Mouse (Mus musculus) neural tube, embryonic 11.5 days (tissue): ENCODE data around the gene Ccdc15. TPM values are rescaled to one million over a fixed set of nuclear protein-coding genes. Genes with fewer than 3 reads are reported as not detected.
A peak's percentile ranks its signal among the peaks of the same experiment; 100 is the strongest.

ENCODE experiments used
- ATAC-seq: fragments of 200-750 bp; cut with Nextera tagmentation; 2 replicates; pipeline ENCODE4 v1.8.0; 2017; ENCODE audit warnings: moderate number of reproducible peaks, mild to moderate bottlenecking, moderate TSS enrichment, moderate library complexity; ENCODE audit not compliant: insufficient read depth, low FRiP score, low TSS enrichment
- DNase-seq: peaks from one replicate; pipeline ENCODE4 v3.0.0-alpha.2; 2015; ENCODE audit warnings: low spot score
- H3K27ac ChIP-seq: fragments of 300-500 bp; sonication (generic); 2 replicates; pipeline ENCODE4 v1.5.1; 2014; ENCODE audit warnings: low read depth, mild to moderate bottlenecking, low read length
- H3K27me3 ChIP-seq: fragments of 300-500 bp; sonication (generic); 2 replicates; pipeline ENCODE4 v1.6.1; 2014; ENCODE audit warnings: mild to moderate bottlenecking, low read length, mixed read lengths; ENCODE audit not compliant: control insufficient read depth, insufficient read depth
- H3K36me3 ChIP-seq: fragments of 300-500 bp; sonication (generic); 2 replicates; pipeline ENCODE4 v1.6.1; 2014; ENCODE audit warnings: mild to moderate bottlenecking, low read length, moderate library complexity, mixed read lengths; ENCODE audit not compliant: control insufficient read depth, insufficient read depth
- H3K4me1 ChIP-seq: fragments of 300-500 bp; sonication (generic); 2 replicates; pipeline ENCODE4 v1.6.1; 2014; ENCODE audit warnings: low read length, mixed read lengths; ENCODE audit not compliant: control insufficient read depth, insufficient read depth
- H3K4me2 ChIP-seq: fragments of 300-500 bp; sonication (generic); 2 replicates; pipeline ENCODE4 v1.6.1; 2014; ENCODE audit warnings: low read depth, mild to moderate bottlenecking, moderate library complexity
- H3K4me3 ChIP-seq: fragments of 300-500 bp; sonication (generic); 2 replicates; pipeline ENCODE4 v1.5.1; 2014; ENCODE audit warnings: low read depth, low read length
- H3K9ac ChIP-seq: fragments of 300-500 bp; sonication (generic); 2 replicates; pipeline ENCODE4 v1.6.1; 2014; ENCODE audit warnings: mild to moderate bottlenecking, low read length
- H3K9me3 ChIP-seq: fragments of 300-500 bp; sonication (generic); 2 replicates; pipeline ENCODE4 v1.6.1; 2016; ENCODE audit warnings: low read length; ENCODE audit not compliant: control insufficient read depth
- WGBS: fragments of 180-500 bp; shearing (Covaris S2); extraction: QIAGEN DNeasy Blood & Tissue Kit; methylation state at CpG from one replicate; pipeline ENCODE4 v1.1.7; 2014; 5-methylcytosine and 5-hydroxymethylcytosine counted together
- polyA plus RNA-seq: library from polyadenylated mRNA; unstranded; fragments of >200 nt; fragmentation: Nextera tagmentation; extraction: Ambion mirVana; gene quantifications from 2 replicates; pipeline ENCODE4 v1.2.1, GENCODE M21; 2014

Ccdc15 gene
- polyA plus RNA-seq, 1 experiment from 2014 or later = 7.7 TPM

DNA sequence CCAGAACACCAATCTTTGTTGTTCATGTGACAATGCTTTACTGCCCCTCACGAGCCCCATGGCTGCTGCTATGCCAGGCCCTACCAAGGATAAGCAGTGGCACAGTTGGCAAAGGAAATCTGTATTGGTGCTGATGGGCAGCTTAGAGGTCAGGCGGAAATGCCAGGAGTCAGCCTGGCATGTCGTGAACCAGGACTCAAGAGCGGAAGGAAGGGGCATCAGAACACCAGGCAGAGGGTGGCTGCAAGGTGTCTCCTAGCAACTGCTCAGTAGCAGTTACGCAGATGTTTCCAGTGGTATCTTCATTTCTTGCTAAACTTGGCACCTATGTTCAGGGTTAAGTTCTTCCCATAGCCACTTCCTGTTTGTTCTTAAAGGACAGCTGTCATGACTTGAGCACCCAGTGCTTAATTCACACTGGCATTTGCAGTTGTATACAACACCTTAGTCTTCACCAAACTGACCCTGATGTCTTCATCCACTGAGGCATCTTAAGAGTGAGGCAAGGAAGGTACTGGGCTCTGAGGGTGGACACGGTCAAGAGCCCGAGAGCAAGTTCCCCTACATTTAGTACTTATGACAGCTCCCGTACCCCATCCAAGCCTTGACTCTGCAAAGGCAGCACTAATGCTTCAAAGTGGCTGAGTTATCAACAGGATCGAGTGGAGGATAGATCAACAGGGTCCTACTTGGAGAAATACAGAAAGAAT, 117.6 kb downstream of the Ccdc15 start:
- Histone ChIP-seq H3K4me1 (no peaks in the 10 kb centered on the region), H3K27ac (no peak overlapping the region), H3K4me3 (no peak overlapping the region), H3K9ac (no peak overlapping the region), H3K27me3 (no peaks in the 10 kb centered on the region), H3K36me3 (no peaks in the 10 kb centered on the region), H3K9me3 (no peaks in the 10 kb centered on the region), H3K4me2 (no peak overlapping the region)
- no peak for DNase-seq
- WGBS = 93% methylated on average over 9 of the region's 9 CpGs
- ATAC-seq = no peak

DNA sequence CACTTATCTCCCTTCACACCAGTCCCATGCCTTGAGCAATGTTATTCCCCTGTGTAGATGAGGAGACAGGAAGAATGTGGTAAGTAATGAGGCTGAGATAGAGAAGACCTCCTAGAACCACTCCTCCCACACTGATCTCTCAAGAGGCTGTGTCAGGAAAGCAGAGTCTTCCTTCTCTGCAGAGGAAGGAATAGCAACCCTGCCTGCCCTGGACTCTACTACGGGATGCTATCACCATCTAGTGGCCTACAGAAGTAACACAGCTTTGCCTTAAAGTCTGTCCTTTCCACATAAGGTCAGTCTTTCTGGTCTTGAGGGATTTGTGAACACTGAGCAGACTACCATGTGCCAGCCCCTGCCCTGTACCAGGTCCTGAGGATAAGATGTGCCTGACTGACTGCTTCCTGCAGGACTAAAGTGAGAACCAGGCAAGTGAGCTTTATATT, 118.3 kb downstream of the Ccdc15 start:
- Histone ChIP-seq H3K4me3 (no peak overlapping the region), H3K27ac (no peak overlapping the region), H3K9me3 (no peaks in the 10 kb centered on the region), H3K9ac (no peak overlapping the region), H3K36me3 (no peaks in the 10 kb centered on the region), H3K4me1 (no peaks in the 10 kb centered on the region), H3K4me2 (no peak overlapping the region), H3K27me3 (no peaks in the 10 kb centered on the region)
- ATAC-seq (peak; percentile 72), DNase-seq (peak; percentile 58)
- 0% methylated on average over 1 of the region's 1 CpGs for WGBS

Other genes with a start within 250 kb of the Ccdc15 start
- 22.8 and 24.3 TPM in 2 replicates for gene Pknox2, start 201.0 kb downstream of the Ccdc15 start, polyA plus RNA-seq
- 11.5 and 13.9 TPM in 2 replicates for gene Tmem218, start 140.2 kb downstream of the Ccdc15 start, polyA plus RNA-seq
- 2.0 TPM in 2 replicates for gene Slc37a2, start 92.7 kb downstream of the Ccdc15 start, polyA plus RNA-seq
- gene Hepacam, start 18.9 kb upstream of the Ccdc15 start, polyA plus RNA-seq = not detected in 2 replicates
- 6.7 and 11.6 TPM in 2 replicates for gene Robo4, start 53.5 kb upstream of the Ccdc15 start, polyA plus RNA-seq
- 85.4 and 89.9 TPM in 2 replicates for gene Robo3, start 84.8 kb upstream of the Ccdc15 start, polyA plus RNA-seq
- gene Msantd2, start 140.9 kb upstream of the Ccdc15 start, polyA plus RNA-seq = 35.4 and 39.9 TPM in 2 replicates
- 33.1 and 35.7 TPM in 2 replicates for gene Esam, start 179.6 kb upstream of the Ccdc15 start, polyA plus RNA-seq
- gene Vsig2, start 190.8 kb upstream of the Ccdc15 start, polyA plus RNA-seq = 0.38 TPM in 1 of 2 replicates, not detected in the other
- 2.3 and 2.5 TPM in 2 replicates for gene Nrgn, start 204.5 kb upstream of the Ccdc15 start, polyA plus RNA-seq
- gene Siae, start 207.3 kb upstream of the Ccdc15 start, polyA plus RNA-seq = 9.0 and 9.6 TPM in 2 replicates